In genomic region chr16:35360593-35360992, GRCm38 (mm10) we compare ENCODE assay signal across 9 mouse cellular contexts. TPM values are rescaled to one million over a fixed set of nuclear protein-coding genes. Genes with fewer than 3 reads are reported as not detected.
DNase-seq lines count a peak whose midpoint lies in the region; ATAC-seq and TF ChIP-seq lines count a peak whose summit lies in the region.
"Had no signal": no experiment of that assay in that cellular context is flagged by ENCODE, and none has a peak within 500 bp of the region (broad histone marks: within the 10 kb centered on the region; RNA-seq: fewer than 3 reads in every experiment).

No protein-coding gene starts in this region.

- H3K27me3 ChIP-seq in hindbrain, embryonic 11.5 days (ENCODE audit: control insufficient read depth, insufficient read depth, low read length) = no peaks in the 10 kb centered on the region
- H3K27me3 ChIP-seq in hindbrain, embryonic 12.5 days = no peaks in the 10 kb centered on the region
- H3K27me3 ChIP-seq in limb, embryonic 11.5 days (ENCODE audit: control insufficient read depth, insufficient read depth, low read length) = no peaks in the 10 kb centered on the region

- H3K4me3 ChIP-seq in hindbrain, embryonic 11.5 days (ENCODE audit: low read depth, low read length) = no peak overlapping the region
- H3K4me3 ChIP-seq in hindbrain, embryonic 12.5 days = no peak overlapping the region
- H3K4me3 ChIP-seq in ES-E14 (ENCODE audit: insufficient read depth in 1 of 2, low read depth in 1 of 2, low read length in 2 of 2, poor library complexity in 1 of 2, severe bottlenecking in 1 of 2) = no peak overlapping the region
- no peak overlapping the region for H3K4me3 ChIP-seq in limb, embryonic 11.5 days (ENCODE audit: low read depth, low read length)

- 33% methylated on average over 6 of the region's 6 CpGs for WGBS in hindbrain, embryonic 11.5 days
- WGBS in hindbrain, embryonic 12.5 days = 27% methylated on average over 6 of the region's 6 CpGs
- WGBS in limb, embryonic 11.5 days = 32% methylated on average over 6 of the region's 6 CpGs

- no peak for ATAC-seq in hindbrain, embryonic 11.5 days (ENCODE audit: low FRiP score)
- no peak for ATAC-seq in hindbrain, embryonic 12.5 days (ENCODE audit: low FRiP score)
- no peak for ATAC-seq in limb, embryonic 11.5 days (ENCODE audit: insufficient number of reproducible peaks, low FRiP score, low TSS enrichment, low read depth)

- in situ Hi-C loops in ES-E14 (cut with MboI; ENCODE audit: low sequenced_read_pairs in 2 of 2, unreplicated experiment in 2 of 2) = no loop called here

- H3K36me3 ChIP-seq in hindbrain, embryonic 11.5 days (ENCODE audit: control insufficient read depth, insufficient read depth, low read length) = no peaks in the 10 kb centered on the region
- no peaks in the 10 kb centered on the region for H3K36me3 ChIP-seq in hindbrain, embryonic 12.5 days
- H3K36me3 ChIP-seq in ES-E14 (ENCODE audit: control insufficient read depth, insufficient read depth, low read length, poor library complexity, severe bottlenecking) = peaks cover 3% of the 10 kb centered on the region; the same call in 1 of the 2 replicates
- H3K36me3 ChIP-seq in limb, embryonic 11.5 days (ENCODE audit: control insufficient read depth, insufficient read depth, low read length) = no peaks in the 10 kb centered on the region

- no peak overlapping the region for H3K27ac ChIP-seq in hindbrain, embryonic 11.5 days (ENCODE audit: low read depth, low read length)
- no peak overlapping the region for H3K27ac ChIP-seq in hindbrain, embryonic 12.5 days
- H3K27ac ChIP-seq in ES-E14 (ENCODE audit: insufficient read depth, low read depth, low read length, poor library complexity, severe bottlenecking) = no peak overlapping the region
- H3K27ac ChIP-seq in limb, embryonic 11.5 days (replicated peaks; ENCODE audit: low read depth, low read length) = no peak overlapping the region
- H3K27ac ChIP-seq: macrophage had no signal

- peaks cover 3% of the 10 kb centered on the region; the same call in 1 of the 2 replicates for H3K4me1 ChIP-seq in hindbrain, embryonic 11.5 days (replicated peaks; ENCODE audit: control insufficient read depth, insufficient read depth, low read length)
- H3K4me1 ChIP-seq in hindbrain, embryonic 12.5 days = peaks cover 6% of the 10 kb centered on the region
- peaks cover 0 to 3% of the 10 kb centered on the region in 2 experiments; a peak in 1 of 4 replicates for H3K4me1 ChIP-seq in ES-E14 (ENCODE audit: control insufficient read depth in 2 of 2, insufficient read depth in 2 of 2, low read length in 2 of 2, poor library complexity in 1 of 2)
- no peaks in the 10 kb centered on the region for H3K4me1 ChIP-seq in limb, embryonic 11.5 days (ENCODE audit: control insufficient read depth, insufficient read depth, low read length)

- H3K4me2 ChIP-seq in hindbrain, embryonic 11.5 days (replicated peaks; ENCODE audit: low read depth, low read length) = no peak overlapping the region
- H3K4me2 ChIP-seq in hindbrain, embryonic 12.5 days (replicated peaks) = no peak overlapping the region
- H3K4me2 ChIP-seq in limb, embryonic 11.5 days (ENCODE audit: low read depth, severe bottlenecking) = no peak overlapping the region

- DNase-seq in hindbrain, embryonic 11.5 days (ENCODE audit: low spot score) = peak; percentile 77
- DNase-seq in ES-E14 (ENCODE audit: low read depth, low spot score) = peak; percentile 67
- DNase-seq in c-Kit-negative CD71-positive TER-119-positive erythroid progenitor cells, embryonic 14.5 days (ENCODE audit: low read depth, low spot score) = peak; percentile 61
- peak; percentile 18 to 33 for DNase-seq in frontal cortex, postnatal 36 days (ENCODE audit: low spot score in 2 of 2)
- peak; percentile 78 for DNase-seq in limb, embryonic 11.5 days (ENCODE audit: low spot score)
- peak; percentile 48 for DNase-seq in retina, adult 2 months (ENCODE audit: low read depth, low spot score)
- peak; percentile 65 for DNase-seq in thymus, postnatal 25 days

- no peaks in the 10 kb centered on the region; the same call in 1 of the 2 replicates for H3K9me3 ChIP-seq in hindbrain, embryonic 11.5 days (ENCODE audit: control insufficient read depth, low read length)
- no peaks in the 10 kb centered on the region for H3K9me3 ChIP-seq in hindbrain, embryonic 12.5 days (replicated peaks)
- H3K9me3 ChIP-seq in ES-E14 (ENCODE audit: control insufficient read depth, insufficient read depth, low read depth, low read length) = no peaks in the 10 kb centered on the region
- no peaks in the 10 kb centered on the region for H3K9me3 ChIP-seq in limb, embryonic 11.5 days (ENCODE audit: control insufficient read depth, low read length)

- no peak overlapping the region for H3K9ac ChIP-seq in hindbrain, embryonic 11.5 days (ENCODE audit: low read depth, low read length)
- no peak overlapping the region for H3K9ac ChIP-seq in hindbrain, embryonic 12.5 days
- H3K9ac ChIP-seq in ES-E14 (ENCODE audit: insufficient read depth, low read depth, low read length, poor library complexity, severe bottlenecking) = no peak overlapping the region
- no peak overlapping the region for H3K9ac ChIP-seq in limb, embryonic 11.5 days (ENCODE audit: low read length)

TF ChIP-seq in ES-E14, 5 proteins besides CTCF, POLR2A, EP300 and RAD21:
- TF ChIP-seq ZNF384 (IDR thresholded peaks at IDR 0.05; ENCODE audit: low read depth, low read length) (no peak), CHD2 (IDR thresholded peaks at IDR 0.05; ENCODE audit: low read depth, low read length) (no peak), ZC3H11A (IDR thresholded peaks at IDR 0.05; ENCODE audit: borderline replicate concordance, low read depth, low read length) (no peak), MAFK (IDR thresholded peaks at IDR 0.05; ENCODE audit: insufficient read depth, low read depth, low read length) (no peak), HCFC1 (IDR thresholded peaks at IDR 0.05; ENCODE audit: borderline replicate concordance, insufficient read depth, low read length) (no peak)

RNA-seq across cellular contexts. Expression of gene Sec22a, which starts 3.1 kb away (rescaled TPM):
- polyA plus RNA-seq in hindbrain, embryonic 11.5 days (2014; fragmentation: Nextera tagmentation; extraction: Ambion mirVana) = 41.9 and 46.1 TPM in 2 replicates
- 39.6 and 40.5 TPM in 2 replicates for polyA plus RNA-seq in hindbrain, embryonic 12.5 days (2016; fragmentation: Nextera tagmentation; extraction: Ambion mirVana)
- total RNA-seq in ES-E14 (2012; rRNA removed) = 16.7 and 23.5 TPM in 2 replicates
- 35.3 and 38.5 TPM in 2 replicates for polyA plus RNA-seq in limb, embryonic 11.5 days (2014; fragmentation: Nextera tagmentation; extraction: Ambion mirVana)

Comparison
In these comparisons a context has a peak if more than half of its experiments do, and no peak if none do; other contexts are left out.
1. DNase-seq: peak in every context shown above with its lines; median percentile 78 in limb, embryonic 11.5 days; 77 in hindbrain, embryonic 11.5 days; 67 in ES-E14; 65 in thymus, postnatal 25 days; 61 in c-Kit-negative CD71-positive TER-119-positive erythroid progenitor cells, embryonic 14.5 days; 48 in retina, adult 2 months; 26 in frontal cortex, postnatal 36 days.